Mouse (Mus musculus) hindbrain, embryonic 14.5 days (tissue): ENCODE results near the gene Zc3h18. TPM values are rescaled to one million over a fixed set of nuclear protein-coding genes. Genes with fewer than 3 reads are reported as not detected.

ENCODE experiments used
- ATAC-seq: fragments of 200-750 bp; cut with Nextera tagmentation; 2 replicates; pipeline ENCODE4 v1.8.0; 2017; ENCODE audit warnings: moderate number of reproducible peaks, mild to moderate bottlenecking, moderate TSS enrichment, moderate library complexity; ENCODE audit not compliant: low FRiP score
- DNase-seq: peaks from one replicate; pipeline ENCODE4 v3.0.0-alpha.2; 2015; ENCODE audit warnings: low spot score
- H3K27ac ChIP-seq: fragments of 300-500 bp; sonication (generic); 2 replicates; pipeline ENCODE4 v1.5.1; 2014; ENCODE audit warnings: mild to moderate bottlenecking, moderate library complexity
- H3K27me3 ChIP-seq: fragments of 300-500 bp; sonication (generic); 2 replicates; pipeline ENCODE4 v1.6.1; 2014; ENCODE audit warnings: mild to moderate bottlenecking, low read length, mixed read lengths; ENCODE audit not compliant: control insufficient read depth, insufficient read depth
- H3K36me3 ChIP-seq: fragments of 300-500 bp; sonication (generic); replicated peaks from 2 replicates; pipeline ENCODE4 v1.6.1; 2014; ENCODE audit not compliant: control insufficient read depth, insufficient read depth
- H3K4me1 ChIP-seq: fragments of 300-500 bp; sonication (generic); replicated peaks from 2 replicates; pipeline ENCODE4 v1.6.1; 2014; ENCODE audit warnings: antibody characterized with exemption, low read length, mixed read lengths; ENCODE audit not compliant: control insufficient read depth, insufficient read depth
- H3K4me2 ChIP-seq: fragments of 300-500 bp; sonication (generic); replicated peaks from 2 replicates; pipeline ENCODE4 v1.6.1; 2014; ENCODE audit warnings: mild to moderate bottlenecking, moderate library complexity
- H3K4me3 ChIP-seq: fragments of 300-500 bp; sonication (generic); replicated peaks from 2 replicates; pipeline ENCODE4 v1.5.1; 2014; ENCODE audit warnings: mild to moderate bottlenecking, low read length
- H3K9ac ChIP-seq: fragments of 300-500 bp; sonication (generic); 2 replicates; pipeline ENCODE4 v1.6.1; 2014
- H3K9me3 ChIP-seq: fragments of 300-500 bp; sonication (generic); 2 replicates; pipeline ENCODE4 v1.6.1; 2016; ENCODE audit warnings: low read length; ENCODE audit not compliant: control insufficient read depth
- WGBS: fragments of 180-500 bp; shearing (Covaris S2); extraction: QIAGEN DNeasy Blood & Tissue Kit; methylation state at CpG from one replicate; pipeline ENCODE4 v1.1.7; 2014; 5-methylcytosine and 5-hydroxymethylcytosine counted together
- polyA plus RNA-seq: library from polyadenylated mRNA; unstranded; fragments of >200 nt; fragmentation: Nextera tagmentation; extraction: Ambion mirVana; gene quantifications from 2 replicates; pipeline ENCODE4 v1.2.1, GENCODE M21; 2014

Zc3h18 gene
- polyA plus RNA-seq, 1 experiment from 2014 or later: 23.4 TPM

DNA sequence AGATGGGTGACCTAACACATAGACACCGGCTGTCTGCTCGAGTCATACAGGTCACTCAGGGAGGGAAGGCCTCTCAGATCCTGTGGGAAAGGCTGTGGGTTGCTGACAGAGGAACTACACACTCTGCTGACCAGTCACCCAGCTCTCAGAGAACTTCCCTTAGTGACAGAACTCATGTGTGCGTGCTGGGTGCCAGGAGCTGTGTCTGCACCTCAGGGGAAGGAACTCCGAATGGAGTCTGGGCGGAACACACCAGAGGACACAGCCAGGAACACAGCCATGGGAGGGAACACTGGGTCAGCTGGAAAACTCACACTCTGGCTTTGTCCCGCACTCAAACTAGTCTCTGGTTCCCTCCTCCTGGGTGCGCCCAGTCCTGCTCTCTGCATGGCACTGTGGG, 31.3 kb downstream of the Zc3h18 start:
- no peak overlapping the region for H3K4me2 ChIP-seq
- H3K27me3 ChIP-seq: no peaks in the 10 kb centered on the region
- H3K27ac ChIP-seq: no peak overlapping the region
- no peak for DNase-seq
- 96% methylated on average over 7 of the region's 7 CpGs for WGBS
- H3K4me1 ChIP-seq: no peaks in the 10 kb centered on the region
- no peak for ATAC-seq
- peaks cover 99% of the 10 kb centered on the region for H3K36me3 ChIP-seq
- H3K4me3 ChIP-seq: no peak overlapping the region
- H3K9me3 ChIP-seq: no peaks in the 10 kb centered on the region
- H3K9ac ChIP-seq: no peak overlapping the region

DNA sequence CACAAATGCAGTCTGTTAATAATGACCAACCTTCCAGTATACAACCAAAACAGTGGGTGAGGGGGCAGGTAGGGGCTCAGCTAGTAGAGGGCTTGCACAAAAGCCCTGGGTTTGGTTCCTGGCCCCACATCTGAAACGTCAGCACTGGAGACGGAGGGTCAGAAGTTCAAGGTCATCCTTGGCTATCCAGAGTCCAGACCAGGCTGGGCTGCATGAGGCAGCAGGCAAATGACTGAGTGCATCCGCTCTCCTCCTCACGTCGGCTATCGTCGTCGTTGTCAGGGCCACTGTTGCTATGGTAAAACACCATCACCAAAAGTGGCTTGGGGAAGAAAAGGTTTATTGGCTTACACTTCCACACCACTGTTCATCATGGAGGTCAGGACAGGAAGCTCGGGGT, 37.9 kb downstream of the Zc3h18 start:
- Histone ChIP-seq H3K4me2 (no peak overlapping the region), H3K36me3 (peaks cover 99% of the 10 kb centered on the region), H3K4me3 (no peak overlapping the region), H3K27me3 (no peaks in the 10 kb centered on the region), H3K9ac (no peak overlapping the region), H3K4me1 (no peaks in the 10 kb centered on the region), H3K27ac (no peak overlapping the region), H3K9me3 (no peaks in the 10 kb centered on the region)
- WGBS: 89% methylated on average over 9 of the region's 9 CpGs
- DNase-seq (no peak), ATAC-seq (no peak)

DNA sequence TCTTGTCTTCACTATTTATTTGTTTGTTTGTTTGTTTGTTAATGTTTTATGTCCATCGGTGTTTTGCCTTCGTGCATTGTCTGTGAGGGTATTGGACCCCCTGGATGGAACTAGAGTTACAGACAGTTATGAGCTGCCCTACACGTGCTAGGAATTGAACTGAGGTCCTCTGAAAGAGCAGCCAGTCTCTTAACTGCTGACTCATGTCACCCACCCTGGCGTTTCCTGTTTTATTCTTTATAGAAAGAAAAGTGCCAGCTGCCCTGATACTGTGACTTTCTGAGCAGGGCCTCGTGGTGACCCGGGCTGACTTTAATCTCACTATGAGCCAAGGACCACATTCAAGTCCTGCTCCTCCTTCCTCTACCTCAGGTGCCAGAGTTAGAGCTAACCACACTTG, 39.1 kb downstream of the Zc3h18 start:
- H3K9ac ChIP-seq: no peak overlapping the region
- peaks cover 88% of the 10 kb centered on the region for H3K36me3 ChIP-seq
- no peaks in the 10 kb centered on the region for H3K27me3 ChIP-seq
- WGBS: 92% methylated on average over 6 of the region's 6 CpGs
- H3K4me3 ChIP-seq: no peak overlapping the region
- no peaks in the 10 kb centered on the region for H3K4me1 ChIP-seq
- no peak overlapping the region for H3K4me2 ChIP-seq
- ATAC-seq (no peak), DNase-seq (no peak)
- no peaks in the 10 kb centered on the region for H3K9me3 ChIP-seq
- no peak overlapping the region for H3K27ac ChIP-seq

- ATAC-seq (no peak), DNase-seq (no peak)
- Histone ChIP-seq H3K27ac (no peak overlapping the region), H3K4me2 (no peak overlapping the region), H3K9ac (no peak overlapping the region), H3K4me1 (no peaks in the 10 kb centered on the region), H3K27me3 (no peaks in the 10 kb centered on the region), H3K4me3 (no peak overlapping the region), H3K36me3 (peaks cover 43% of the 10 kb centered on the region), H3K9me3 (no peaks in the 10 kb centered on the region)
- 59% methylated on average over 9 of the region's 9 CpGs for WGBS
Measured at GRCm38 (mm10) chr8:122419881-122420555, 43.6 kb downstream of the Zc3h18 start.

- WGBS: 85% methylated on average over 14 of the region's 14 CpGs
- Histone ChIP-seq H3K4me2 (no peak within 1 kb of the TSS), H3K27ac (no peak within 1 kb of the TSS), H3K4me1 (no peaks in the 10 kb centered on the region), H3K9ac (no peak within 1 kb of the TSS), H3K27me3 (no peaks in the 10 kb centered on the region), H3K9me3 (no peaks in the 10 kb centered on the region), H3K4me3 (no peak within 1 kb of the TSS), H3K36me3 (peaks cover 28% of the 10 kb centered on the region)
- no peak for ATAC-seq
- DNase-seq: no peak
Measured at GRCm38 (mm10) chr8:122421376-122422070, 45.1 kb downstream of the Zc3h18 start, which contains the start of gene Il17c. TSS of gene Il17c (plus strand) at chr8:122422020.

DNA sequence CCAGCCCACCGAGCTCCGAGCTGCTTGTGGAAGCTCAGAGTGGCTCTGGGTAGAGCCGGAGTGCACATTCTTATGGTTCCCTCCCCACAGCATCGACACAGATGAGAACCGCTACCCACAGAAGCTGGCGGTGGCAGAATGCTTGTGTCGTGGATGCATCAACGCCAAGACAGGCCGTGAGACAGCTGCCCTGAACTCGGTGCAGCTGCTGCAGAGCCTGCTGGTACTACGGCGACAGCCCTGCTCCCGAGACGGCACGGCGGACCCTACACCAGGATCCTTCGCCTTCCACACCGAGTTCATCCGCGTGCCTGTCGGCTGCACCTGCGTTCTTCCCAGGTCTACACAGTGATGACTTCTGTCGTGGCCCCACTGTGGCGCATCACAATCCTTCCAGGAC, 46.8 kb downstream of the Zc3h18 start:
- peaks cover 12% of the 10 kb centered on the region for H3K36me3 ChIP-seq
- 85% methylated on average over 24 of the region's 24 CpGs for WGBS
- H3K27ac ChIP-seq: no peak overlapping the region
- no peak overlapping the region for H3K4me3 ChIP-seq
- no peaks in the 10 kb centered on the region for H3K27me3 ChIP-seq
- DNase-seq (no peak), ATAC-seq (no peak)
- H3K4me2 ChIP-seq: no peak overlapping the region
- H3K9me3 ChIP-seq: no peaks in the 10 kb centered on the region
- H3K4me1 ChIP-seq: no peaks in the 10 kb centered on the region
- no peak overlapping the region for H3K9ac ChIP-seq

DNA sequence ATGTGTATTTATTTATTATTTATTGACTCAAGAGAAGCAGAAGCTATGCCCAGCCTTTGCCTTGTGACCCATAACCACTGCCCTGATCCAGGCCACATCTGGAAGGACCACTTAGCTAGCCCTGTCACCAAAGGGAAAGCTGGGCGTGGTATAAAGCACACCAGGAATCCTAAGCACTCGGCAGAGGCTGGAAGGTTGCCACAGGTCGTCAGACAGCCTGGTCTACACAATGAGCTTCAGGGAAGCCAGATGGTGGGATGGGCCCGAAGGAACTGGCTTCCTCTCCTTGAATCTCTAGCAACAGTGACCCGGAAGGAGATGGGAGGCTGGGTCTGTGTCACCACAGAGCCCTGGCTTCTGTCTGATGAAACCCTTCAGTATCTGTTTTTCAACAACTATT, 47.2 kb downstream of the Zc3h18 start:
- DNase-seq (no peak), ATAC-seq (no peak)
- Histone ChIP-seq H3K9me3 (no peaks in the 10 kb centered on the region), H3K27ac (no peak overlapping the region), H3K36me3 (peaks cover 7% of the 10 kb centered on the region), H3K27me3 (no peaks in the 10 kb centered on the region), H3K9ac (no peak overlapping the region), H3K4me1 (no peaks in the 10 kb centered on the region), H3K4me2 (no peak overlapping the region), H3K4me3 (no peak overlapping the region)
- 51% methylated on average over 5 of the region's 5 CpGs for WGBS

DNA sequence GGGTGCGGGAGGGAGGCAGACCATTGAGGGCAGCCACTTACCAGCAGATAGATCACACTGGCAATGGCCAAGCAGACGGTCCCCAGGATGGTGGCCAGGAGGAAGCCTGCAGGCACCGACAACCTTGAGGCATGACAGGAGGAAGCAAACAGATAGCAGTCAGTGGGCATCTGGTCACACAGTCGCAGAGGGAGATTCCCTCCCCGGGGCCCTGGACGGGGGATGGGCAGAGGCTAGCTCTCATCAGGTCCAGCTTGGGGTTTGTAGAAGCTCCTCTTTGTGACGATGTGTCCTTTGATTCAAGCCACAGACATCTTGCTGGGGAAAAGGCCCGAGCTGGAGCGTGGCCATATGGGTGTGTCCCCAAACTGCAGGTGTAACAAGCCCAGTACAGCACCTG, 49.7 kb downstream of the Zc3h18 start:
- H3K4me3 ChIP-seq: no peak overlapping the region
- H3K27ac ChIP-seq: no peak overlapping the region
- no peaks in the 10 kb centered on the region for H3K36me3 ChIP-seq
- no peaks in the 10 kb centered on the region for H3K9me3 ChIP-seq
- ATAC-seq: no peak
- H3K4me2 ChIP-seq: no peak overlapping the region
- H3K4me1 ChIP-seq: no peaks in the 10 kb centered on the region
- no peak overlapping the region for H3K9ac ChIP-seq
- no peaks in the 10 kb centered on the region for H3K27me3 ChIP-seq
- WGBS: 81% methylated on average over 9 of the region's 9 CpGs
- no peak for DNase-seq

GRCm38 (mm10) chr8:122427607-122428006, 51.2 kb downstream of the Zc3h18 start:
- Histone ChIP-seq H3K4me3 (no peak overlapping the region), H3K27me3 (peaks cover under 1% of the 10 kb centered on the region; the same call in 1 of the 2 replicates), H3K4me2 (no peak overlapping the region), H3K36me3 (no peaks in the 10 kb centered on the region), H3K9me3 (no peaks in the 10 kb centered on the region), H3K4me1 (peaks cover 6% of the 10 kb centered on the region), H3K9ac (no peak overlapping the region), H3K27ac (no peak overlapping the region)
- no peak for DNase-seq
- ATAC-seq: no peak
- WGBS: 90% methylated on average over 7 of the region's 7 CpGs
